Mouse (Mus musculus): ENCODE results near the gene Yipf1.

The Yipf1 gene

GRCm38 (mm10) chr4:107372304-107372703, 58.1 kb downstream of the Yipf1 start:
- no peak for DNase-seq (ENCODE audit: low spot score in 2 of 2)

GRCm38 (mm10) chr4:107374677-107375076, 60.5 kb downstream of the Yipf1 start:
- DNase-seq (ENCODE audit: low spot score in 2 of 2): no peak

- DNase-seq (ENCODE audit: low spot score in 2 of 2): no peak
Measured at GRCm38 (mm10) chr4:107378954-107379353, 64.8 kb downstream of the Yipf1 start.

GRCm38 (mm10) chr4:107380871-107381270, 66.7 kb downstream of the Yipf1 start:
- DNase-seq (ENCODE audit: low spot score in 2 of 2): no peak

GRCm38 (mm10) chr4:107387038-107387437, 72.9 kb downstream of the Yipf1 start:
- peak in 1 of 2 experiments; percentile 10 for DNase-seq (ENCODE audit: low spot score in 2 of 2)

GRCm38 (mm10) chr4:107387465-107387864, 73.3 kb downstream of the Yipf1 start:
- no peak for DNase-seq (ENCODE audit: low spot score in 2 of 2)

GRCm38 (mm10) chr4:107388291-107388690, 74.1 kb downstream of the Yipf1 start:
- no peak for DNase-seq (ENCODE audit: low spot score in 2 of 2)

GRCm38 (mm10) chr4:107389345-107389744, 75.2 kb downstream of the Yipf1 start:
- peak in 1 of 2 experiments; percentile 3 for DNase-seq (ENCODE audit: low spot score in 2 of 2)

- no peak for DNase-seq (ENCODE audit: low spot score in 2 of 2)
Measured at GRCm38 (mm10) chr4:107393771-107394170, 79.6 kb downstream of the Yipf1 start.

Data from frontal cortex, postnatal 36 days (tissue).